Mouse (Mus musculus) ES-E14 (cell line): ENCODE data around the gene Scn3b.

ENCODE experiments used
- MAFK ChIP-seq: IDR thresholded peaks from 2 replicates; pipeline ENCODE4 v1.6.1; 2014; ENCODE audit warnings: mild to moderate bottlenecking, low read depth, low read length, inconsistent platforms; ENCODE audit not compliant: insufficient read depth
- ZC3H11A ChIP-seq: IDR thresholded peaks from 2 replicates; pipeline ENCODE4 v1.6.1; 2012; ENCODE audit warnings: low read depth, mild to moderate bottlenecking, inconsistent platforms, low read length, borderline replicate concordance
- ZNF384 ChIP-seq: IDR thresholded peaks from 2 replicates; pipeline ENCODE4 v1.6.1; 2012; ENCODE audit warnings: low read depth, low read length, inconsistent platforms

GRCm38 (mm10) chr9:40268748-40269102, 292 bp upstream of the Scn3b start:
- TF ChIP-seq MAFK (no peak), ZC3H11A (no peak), ZNF384 (no peak)
